Mouse (Mus musculus) E14TG2a.4 (cell line): Measurements from ENCODE around the gene Dusp3.

Experiments
- H3K27me3 ChIP-seq: 2 replicates; pipeline ENCODE4 v1.6.1; 2014; ENCODE audit warnings: low read length, control low read depth; ENCODE audit not compliant: insufficient read depth
- H3K36me3 ChIP-seq: 2 replicates; pipeline ENCODE4 v1.6.1; 2014; ENCODE audit warnings: low read length, control low read depth; ENCODE audit not compliant: insufficient read depth
- H3K4me1 ChIP-seq: replicated peaks from 2 replicates; pipeline ENCODE4 v1.6.1; 2014; ENCODE audit warnings: low read depth, low read length, control low read depth
- H3K4me3 ChIP-seq: replicated peaks from 2 replicates; pipeline ENCODE4 v1.5.1; 2014; ENCODE audit warnings: mild to moderate bottlenecking, low read length
- H3K9me3 ChIP-seq: 2 replicates; pipeline ENCODE4 v1.6.1; 2014; ENCODE audit warnings: low read length, control low read depth
- CTCF ChIP-seq: conservative IDR thresholded peaks from 2 replicates; pipeline ENCODE4 v1.5.1; 2014; ENCODE audit warnings: low read length
- NANOG ChIP-seq: IDR thresholded peaks from 2 replicates; pipeline ENCODE4 v1.6.1; 2014; ENCODE audit warnings: borderline replicate concordance, low read length, mixed read lengths
- POU5F1 ChIP-seq: IDR thresholded peaks from 2 replicates; pipeline ENCODE4 v1.6.1; 2014; ENCODE audit warnings: low read length, borderline replicate concordance

Dusp3 gene

DNA sequence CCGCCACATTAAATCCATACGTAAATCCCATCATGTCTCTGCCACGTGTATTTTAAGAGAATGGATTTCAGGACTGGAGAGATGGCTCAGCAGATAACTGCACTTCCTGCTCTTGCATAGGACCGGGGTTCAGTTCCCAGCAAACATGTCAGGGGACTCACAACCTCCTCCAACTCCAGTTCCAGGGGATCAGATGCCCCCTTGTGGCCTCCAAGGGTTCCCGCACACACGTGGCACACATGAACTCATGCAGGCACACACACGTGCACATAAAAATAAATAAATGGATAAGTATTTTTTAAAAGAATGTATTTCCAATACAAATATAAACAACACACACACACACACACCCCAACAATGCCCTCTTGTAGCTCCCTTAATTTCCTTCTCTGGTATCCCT, 9.9 kb downstream of the Dusp3 start:
- peaks cover 56% of the 10 kb centered on the region for H3K4me1 ChIP-seq
- no peak overlapping the region for H3K4me3 ChIP-seq
- no peak for TF ChIP-seq POU5F1
- TF ChIP-seq CTCF = peak; percentile 67
- H3K36me3 ChIP-seq = peaks cover 55% of the 10 kb centered on the region
- no peaks in the 10 kb centered on the region for H3K27me3 ChIP-seq
- H3K9me3 ChIP-seq = no peaks in the 10 kb centered on the region

DNA sequence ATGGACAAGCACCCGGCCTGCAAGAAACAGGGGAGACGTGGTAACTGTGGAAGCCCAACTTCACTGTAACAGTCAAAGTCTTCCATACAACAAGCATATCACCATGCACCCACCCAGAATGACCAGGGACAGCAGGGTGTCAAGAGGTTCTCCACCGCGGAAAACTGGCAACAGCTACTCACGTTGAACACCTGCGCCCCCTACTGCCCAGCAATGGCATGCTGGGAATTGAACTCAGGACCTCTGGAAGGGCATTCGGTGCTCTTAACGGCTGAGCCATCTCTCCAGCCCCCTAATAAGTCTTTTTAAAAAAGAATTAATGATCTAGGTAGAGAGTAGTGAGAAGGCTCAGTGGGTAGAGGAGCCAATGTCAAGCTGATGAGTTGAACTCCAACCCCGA, 11.9 kb downstream of the Dusp3 start:
- no peaks in the 10 kb centered on the region for H3K27me3 ChIP-seq
- peaks cover 36% of the 10 kb centered on the region for H3K36me3 ChIP-seq
- peaks cover 40% of the 10 kb centered on the region for H3K4me1 ChIP-seq
- H3K9me3 ChIP-seq = no peaks in the 10 kb centered on the region
- no peak overlapping the region for H3K4me3 ChIP-seq
- no peak for TF ChIP-seq NANOG
- TF ChIP-seq CTCF = peak; percentile 67
- no peak for TF ChIP-seq POU5F1

DNA sequence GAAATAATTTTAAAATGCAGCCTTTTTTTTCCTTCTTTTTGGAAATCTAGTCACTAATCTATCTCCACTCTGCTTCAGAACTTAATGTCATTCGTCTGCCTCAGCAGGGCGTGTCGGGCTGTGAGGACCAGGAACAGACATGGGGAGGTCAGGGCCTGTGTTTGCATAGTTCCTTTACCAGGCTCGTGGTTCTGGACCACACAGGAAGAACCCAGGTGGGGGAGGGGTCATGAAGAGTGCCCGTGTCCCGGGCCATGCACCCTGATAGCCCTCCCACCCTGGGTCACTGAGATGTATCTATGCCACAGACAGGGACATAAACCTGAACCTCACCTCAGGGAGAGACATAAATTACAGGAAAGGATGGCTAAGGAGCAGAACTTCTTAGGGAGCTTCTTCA, 12.6 kb downstream of the Dusp3 start:
- TF ChIP-seq NANOG (no peak), POU5F1 (no peak), CTCF (no peak)
- no peaks in the 10 kb centered on the region for H3K9me3 ChIP-seq
- H3K27me3 ChIP-seq = no peaks in the 10 kb centered on the region
- peaks cover 40% of the 10 kb centered on the region for H3K4me1 ChIP-seq
- H3K4me3 ChIP-seq = no peak overlapping the region
- peaks cover 29% of the 10 kb centered on the region for H3K36me3 ChIP-seq

DNA sequence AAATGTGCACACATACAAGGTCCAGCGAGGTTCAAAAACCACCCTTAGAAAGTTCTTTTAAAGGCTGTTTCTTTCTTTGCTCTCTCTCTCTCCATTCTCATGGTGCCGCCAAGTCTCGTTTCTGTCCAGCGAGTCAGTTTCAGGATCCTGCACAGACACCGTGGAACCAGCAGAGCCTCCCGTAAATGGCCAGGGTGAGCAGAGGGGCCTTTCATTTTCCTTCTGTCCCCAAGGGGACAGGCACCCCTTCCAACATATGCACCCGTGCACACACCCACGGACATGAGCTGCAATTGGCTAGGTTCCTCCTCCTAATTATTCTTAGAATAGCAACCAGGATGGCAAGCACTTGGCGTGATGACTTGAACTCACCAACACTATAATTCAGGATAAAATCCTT, 13.3 kb downstream of the Dusp3 start:
- no peak overlapping the region for H3K4me3 ChIP-seq
- peaks cover 23% of the 10 kb centered on the region for H3K36me3 ChIP-seq
- H3K4me1 ChIP-seq = peaks cover 41% of the 10 kb centered on the region
- no peaks in the 10 kb centered on the region for H3K27me3 ChIP-seq
- no peak for TF ChIP-seq POU5F1
- TF ChIP-seq CTCF = no peak
- TF ChIP-seq NANOG = no peak
- H3K9me3 ChIP-seq = no peaks in the 10 kb centered on the region

DNA sequence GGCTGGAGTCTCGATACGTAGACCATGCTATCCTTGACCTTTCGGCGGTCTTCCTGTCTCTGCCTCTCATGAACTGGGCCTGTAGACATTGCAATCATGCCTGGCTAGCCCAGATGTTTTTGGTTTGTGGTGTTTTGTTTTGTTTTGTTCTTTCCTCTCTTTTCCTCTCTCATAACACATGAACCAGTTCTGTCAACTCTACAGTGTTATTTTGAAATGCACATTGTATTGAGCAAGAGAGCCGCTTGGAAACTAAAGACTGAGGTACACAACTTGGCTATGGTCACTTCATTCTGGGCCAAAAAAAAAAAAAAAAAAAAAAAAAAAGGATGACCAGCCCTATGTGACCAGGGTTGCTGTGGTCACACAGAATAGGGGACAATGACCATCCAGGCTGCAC, 14.2 kb downstream of the Dusp3 start:
- H3K4me3 ChIP-seq = no peak overlapping the region
- peaks cover 22% of the 10 kb centered on the region for H3K36me3 ChIP-seq
- H3K9me3 ChIP-seq = no peaks in the 10 kb centered on the region
- peaks cover 42% of the 10 kb centered on the region for H3K4me1 ChIP-seq
- peaks cover 3% of the 10 kb centered on the region; the same call in 1 of the 2 replicates for H3K27me3 ChIP-seq
- TF ChIP-seq CTCF = no peak
- no peak for TF ChIP-seq NANOG
- no peak for TF ChIP-seq POU5F1

DNA sequence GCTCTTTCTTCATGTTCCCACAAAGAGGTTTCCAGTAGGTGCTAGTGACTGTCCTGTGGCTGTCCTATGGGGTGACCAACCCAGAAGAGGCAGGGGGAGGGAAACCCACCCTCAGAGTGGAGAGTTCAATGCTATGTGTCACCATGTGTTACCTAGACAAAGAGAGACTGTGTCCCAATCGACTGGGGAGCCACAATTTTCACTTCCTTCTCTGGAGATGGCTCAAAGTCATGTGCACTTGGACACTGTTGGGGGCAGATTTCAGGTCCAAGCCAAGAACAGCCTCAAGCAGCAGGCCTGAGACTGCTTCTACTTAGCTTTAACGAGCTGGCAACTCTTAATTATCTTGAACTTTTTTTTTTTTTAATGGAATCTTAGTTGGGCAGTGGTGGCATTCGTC, 14.7 kb downstream of the Dusp3 start:
- H3K9me3 ChIP-seq = no peaks in the 10 kb centered on the region
- no peak overlapping the region for H3K4me3 ChIP-seq
- TF ChIP-seq POU5F1 (no peak), CTCF (no peak), NANOG (no peak)
- peaks cover 8% of the 10 kb centered on the region; the same call in 1 of the 2 replicates for H3K27me3 ChIP-seq
- peaks cover 42% of the 10 kb centered on the region for H3K4me1 ChIP-seq
- H3K36me3 ChIP-seq = peaks cover 22% of the 10 kb centered on the region

DNA sequence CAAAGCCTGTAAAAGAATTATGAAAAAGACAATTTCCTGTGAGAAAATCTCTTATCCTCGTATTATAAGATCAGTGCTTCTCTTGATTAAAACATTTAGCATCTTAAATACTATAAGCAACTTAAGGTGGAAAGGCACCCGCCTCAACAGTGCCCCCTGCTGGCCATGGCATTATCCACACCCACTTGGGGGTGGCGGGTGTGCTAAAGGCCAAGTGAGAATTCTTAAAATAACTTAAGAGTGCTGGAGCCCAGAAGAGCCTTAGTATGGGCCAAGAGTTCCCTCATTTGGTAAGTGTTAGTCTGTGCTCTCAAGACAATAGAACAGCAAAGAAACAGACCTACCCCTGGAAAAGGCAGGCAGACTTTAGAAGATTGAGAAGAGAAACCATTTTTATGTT, 15.4 kb downstream of the Dusp3 start:
- TF ChIP-seq CTCF (peak; percentile 96), POU5F1 (no peak)
- Histone ChIP-seq H3K36me3 (peaks cover 22% of the 10 kb centered on the region), H3K27me3 (peaks cover 13% of the 10 kb centered on the region), H3K4me3 (no peak overlapping the region), H3K4me1 (peaks cover 47% of the 10 kb centered on the region), H3K9me3 (no peaks in the 10 kb centered on the region)

DNA sequence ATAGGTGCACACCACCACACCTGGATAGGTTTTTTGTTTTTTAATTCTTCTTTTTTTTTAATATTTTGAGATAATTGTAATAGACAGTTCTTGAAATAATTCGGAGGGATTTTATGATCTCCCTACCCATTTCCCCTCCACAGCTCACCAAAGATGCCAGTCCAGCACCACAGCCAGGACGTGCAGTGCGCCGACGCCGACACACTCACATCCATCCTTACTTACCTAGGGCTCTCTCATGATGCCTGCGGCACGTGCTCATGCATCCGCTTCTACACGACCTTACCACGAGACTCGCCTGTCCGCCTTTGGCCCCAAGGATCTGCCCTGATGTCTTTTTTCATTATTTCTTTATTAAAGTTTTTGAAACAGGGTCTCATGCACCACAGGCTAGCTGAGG, 17.0 kb downstream of the Dusp3 start:
- H3K4me1 ChIP-seq = peaks cover 52% of the 10 kb centered on the region
- H3K27me3 ChIP-seq = peaks cover 29% of the 10 kb centered on the region
- H3K36me3 ChIP-seq = peaks cover 22% of the 10 kb centered on the region
- TF ChIP-seq CTCF (no peak), NANOG (no peak), POU5F1 (no peak)
- no peak overlapping the region for H3K4me3 ChIP-seq
- H3K9me3 ChIP-seq = no peaks in the 10 kb centered on the region

DNA sequence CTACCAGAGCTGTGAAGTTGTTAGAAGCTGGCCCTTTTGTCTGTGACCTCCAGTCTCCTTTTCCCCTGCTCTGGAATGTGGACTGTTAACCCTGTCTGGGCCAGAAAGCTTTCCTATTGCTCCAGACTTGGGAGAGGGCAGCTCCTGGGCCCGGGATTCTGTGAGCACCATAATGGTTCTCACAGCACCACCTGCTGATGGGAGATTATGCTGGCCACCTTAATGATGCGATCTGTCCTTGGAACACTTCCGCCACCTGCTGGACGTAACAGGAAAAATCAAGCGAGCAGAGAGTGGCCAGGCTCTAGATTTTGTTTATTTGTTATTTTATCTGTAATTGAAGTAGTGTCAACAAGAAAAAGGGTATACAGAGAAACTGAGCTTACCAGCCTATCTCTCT, 18.0 kb downstream of the Dusp3 start:
- TF ChIP-seq NANOG (peak; percentile 13; the same call in 1 of the 2 replicates), POU5F1 (no peak), CTCF (peak; percentile 74)
- Histone ChIP-seq H3K27me3 (peaks cover 39% of the 10 kb centered on the region), H3K9me3 (no peaks in the 10 kb centered on the region), H3K4me3 (peak overlapping the region; percentile 11; the same call in 1 of the 2 replicates), H3K36me3 (peaks cover 14% of the 10 kb centered on the region), H3K4me1 (peaks cover 49% of the 10 kb centered on the region)
